Mouse (Mus musculus): ENCODE data around the gene Btbd16. TPM values are rescaled to one million over a fixed set of nuclear protein-coding genes. Genes with fewer than 3 reads are reported as not detected.

The Btbd16 gene
- polyA plus RNA-seq, 1 experiment from 2014 or later, result not detected

- Histone ChIP-seq H3K36me3 (ENCODE audit: control insufficient read depth, insufficient read depth, low read length) (peaks cover 9% of the 10 kb centered on the region; the same call in 1 of the 2 replicates), H3K4me1 (ENCODE audit: control insufficient read depth, insufficient read depth, low read length) (no peaks in the 10 kb centered on the region), H3K9ac (ENCODE audit: low read length) (no peak overlapping the region), H3K27ac (replicated peaks; ENCODE audit: low read depth, low read length) (no peak overlapping the region), H3K4me2 (ENCODE audit: low read depth, severe bottlenecking) (no peak overlapping the region), H3K9me3 (ENCODE audit: control insufficient read depth, low read length) (no peaks in the 10 kb centered on the region), H3K27me3 (ENCODE audit: control insufficient read depth, insufficient read depth, low read length) (no peaks in the 10 kb centered on the region), H3K4me3 (ENCODE audit: low read depth, low read length) (no peak overlapping the region)
- ATAC-seq (ENCODE audit: insufficient number of reproducible peaks, low FRiP score, low TSS enrichment, low read depth), result no peak
- WGBS, result 84% methylated on average over 4 of the region's 4 CpGs
- DNase-seq (ENCODE audit: low spot score), result no peak
Measured at GRCm38 (mm10) chr7:130741099-130741498, 32.8 kb upstream of the Btbd16 start.

- DNase-seq (ENCODE audit: low spot score) (no peak), ATAC-seq (ENCODE audit: insufficient number of reproducible peaks, low FRiP score, low TSS enrichment, low read depth) (no peak)
- 88% methylated on average over 9 of the region's 9 CpGs for WGBS
- Histone ChIP-seq H3K27ac (replicated peaks; ENCODE audit: low read depth, low read length) (no peak overlapping the region), H3K4me1 (ENCODE audit: control insufficient read depth, insufficient read depth, low read length) (no peaks in the 10 kb centered on the region), H3K9me3 (ENCODE audit: control insufficient read depth, low read length) (no peaks in the 10 kb centered on the region), H3K27me3 (ENCODE audit: control insufficient read depth, insufficient read depth, low read length) (no peaks in the 10 kb centered on the region), H3K36me3 (ENCODE audit: control insufficient read depth, insufficient read depth, low read length) (peaks cover 9% of the 10 kb centered on the region; the same call in 1 of the 2 replicates), H3K4me2 (ENCODE audit: low read depth, severe bottlenecking) (no peak overlapping the region), H3K9ac (ENCODE audit: low read length) (no peak overlapping the region), H3K4me3 (ENCODE audit: low read depth, low read length) (no peak overlapping the region)
Measured at GRCm38 (mm10) chr7:130743239-130744025, 30.4 kb upstream of the Btbd16 start.

GRCm38 (mm10) chr7:130749165-130749564, 24.7 kb upstream of the Btbd16 start:
- Histone ChIP-seq H3K4me1 (ENCODE audit: control insufficient read depth, insufficient read depth, low read length) (peaks cover 5% of the 10 kb centered on the region; the same call in 1 of the 2 replicates), H3K27ac (replicated peaks; ENCODE audit: low read depth, low read length) (no peak overlapping the region), H3K9me3 (ENCODE audit: control insufficient read depth, low read length) (no peaks in the 10 kb centered on the region), H3K4me2 (ENCODE audit: low read depth, severe bottlenecking) (no peak overlapping the region), H3K9ac (ENCODE audit: low read length) (no peak overlapping the region), H3K27me3 (ENCODE audit: control insufficient read depth, insufficient read depth, low read length) (no peaks in the 10 kb centered on the region), H3K4me3 (ENCODE audit: low read depth, low read length) (no peak overlapping the region), H3K36me3 (ENCODE audit: control insufficient read depth, insufficient read depth, low read length) (peaks cover 2% of the 10 kb centered on the region; the same call in 1 of the 2 replicates)
- ATAC-seq (ENCODE audit: insufficient number of reproducible peaks, low FRiP score, low TSS enrichment, low read depth), result no peak
- WGBS, result 95% methylated on average over 4 of the region's 4 CpGs
- no peak for DNase-seq (ENCODE audit: low spot score)

GRCm38 (mm10) chr7:130750752-130751490, 22.9 kb upstream of the Btbd16 start:
- no peak overlapping the region for H3K4me2 ChIP-seq (ENCODE audit: low read depth, severe bottlenecking)
- no peak overlapping the region for H3K9ac ChIP-seq (ENCODE audit: low read length)
- no peak overlapping the region for H3K4me3 ChIP-seq (ENCODE audit: low read depth, low read length)
- H3K27ac ChIP-seq (replicated peaks; ENCODE audit: low read depth, low read length), result no peak overlapping the region
- no peaks in the 10 kb centered on the region for H3K36me3 ChIP-seq (ENCODE audit: control insufficient read depth, insufficient read depth, low read length)
- H3K9me3 ChIP-seq (ENCODE audit: control insufficient read depth, low read length), result no peaks in the 10 kb centered on the region
- ATAC-seq (ENCODE audit: insufficient number of reproducible peaks, low FRiP score, low TSS enrichment, low read depth), result no peak
- peaks cover 5% of the 10 kb centered on the region; the same call in 1 of the 2 replicates for H3K4me1 ChIP-seq (ENCODE audit: control insufficient read depth, insufficient read depth, low read length)
- WGBS, result 65% methylated on average over 17 of the region's 17 CpGs
- H3K27me3 ChIP-seq (ENCODE audit: control insufficient read depth, insufficient read depth, low read length), result no peaks in the 10 kb centered on the region
- DNase-seq (ENCODE audit: low spot score), result peak; percentile 57

GRCm38 (mm10) chr7:130751678-130752077, 22.2 kb upstream of the Btbd16 start:
- H3K36me3 ChIP-seq (ENCODE audit: control insufficient read depth, insufficient read depth, low read length), result no peaks in the 10 kb centered on the region
- DNase-seq (ENCODE audit: low spot score) (no peak), ATAC-seq (ENCODE audit: insufficient number of reproducible peaks, low FRiP score, low TSS enrichment, low read depth) (no peak)
- H3K4me1 ChIP-seq (ENCODE audit: control insufficient read depth, insufficient read depth, low read length), result peaks cover 5% of the 10 kb centered on the region; the same call in 1 of the 2 replicates
- H3K4me3 ChIP-seq (ENCODE audit: low read depth, low read length), result no peak overlapping the region
- 67% methylated on average over 9 of the region's 9 CpGs for WGBS
- H3K27ac ChIP-seq (replicated peaks; ENCODE audit: low read depth, low read length), result no peak overlapping the region
- no peak overlapping the region for H3K4me2 ChIP-seq (ENCODE audit: low read depth, severe bottlenecking)
- H3K27me3 ChIP-seq (ENCODE audit: control insufficient read depth, insufficient read depth, low read length), result no peaks in the 10 kb centered on the region
- no peak overlapping the region for H3K9ac ChIP-seq (ENCODE audit: low read length)
- H3K9me3 ChIP-seq (ENCODE audit: control insufficient read depth, low read length), result no peaks in the 10 kb centered on the region

GRCm38 (mm10) chr7:130754790-130755189, 19.1 kb upstream of the Btbd16 start:
- WGBS, result 98% methylated on average over 2 of the region's 2 CpGs
- no peaks in the 10 kb centered on the region for H3K27me3 ChIP-seq (ENCODE audit: control insufficient read depth, insufficient read depth, low read length)

DNA sequence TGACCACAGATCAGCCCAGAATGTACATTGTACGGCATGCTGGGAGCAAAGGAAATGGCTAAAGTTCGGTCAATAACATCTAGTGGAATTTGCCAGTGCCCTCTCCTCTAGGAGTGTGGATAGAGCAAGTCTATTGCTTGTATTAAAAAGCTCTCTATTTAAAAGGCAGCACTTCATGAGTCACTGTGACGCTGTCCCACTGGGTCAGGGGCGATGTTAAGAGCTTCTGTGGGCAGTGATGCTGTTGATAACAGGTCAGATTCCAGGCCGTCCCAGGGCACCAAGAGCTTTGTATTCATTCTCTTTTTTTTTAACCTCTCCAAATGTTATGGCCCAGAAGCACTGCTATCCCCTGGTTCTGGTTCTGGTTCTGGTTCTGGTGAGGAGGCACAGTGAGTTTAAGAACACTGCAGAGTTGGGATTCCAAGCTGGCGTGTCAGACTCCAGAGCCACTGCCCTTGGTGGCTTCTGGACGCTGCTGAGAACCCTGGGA, 17.5 kb upstream of the Btbd16 start:
- peaks cover 6% of the 10 kb centered on the region for H3K36me3 ChIP-seq (ENCODE audit: control insufficient read depth, insufficient read depth, low read length)
- no peak for ATAC-seq (ENCODE audit: insufficient number of reproducible peaks, low FRiP score, low TSS enrichment, low read depth)
- DNase-seq (ENCODE audit: low spot score), result no peak
- H3K4me2 ChIP-seq (ENCODE audit: low read depth, severe bottlenecking), result no peak overlapping the region
- no peaks in the 10 kb centered on the region for H3K9me3 ChIP-seq (ENCODE audit: control insufficient read depth, low read length)
- H3K27me3 ChIP-seq (ENCODE audit: control insufficient read depth, insufficient read depth, low read length), result no peaks in the 10 kb centered on the region
- no peak overlapping the region for H3K4me3 ChIP-seq (ENCODE audit: low read depth, low read length)
- no peaks in the 10 kb centered on the region for H3K4me1 ChIP-seq (ENCODE audit: control insufficient read depth, insufficient read depth, low read length)
- 91% methylated on average over 7 of the region's 7 CpGs for WGBS
- no peak overlapping the region for H3K9ac ChIP-seq (ENCODE audit: low read length)
- no peak overlapping the region for H3K27ac ChIP-seq (replicated peaks; ENCODE audit: low read depth, low read length)

More at GRCm38 (mm10) chr7:130754790-130755189, 19.1 kb upstream of the Btbd16 start:
- no peak overlapping the region for H3K9ac ChIP-seq (ENCODE audit: low read length)
- ATAC-seq (ENCODE audit: insufficient number of reproducible peaks, low FRiP score, low TSS enrichment, low read depth) (no peak), DNase-seq (ENCODE audit: low spot score) (no peak)
- 0 out of 2 replicates have a peak, but pooled peaks cover 2% of the 10 kb centered on the region for H3K36me3 ChIP-seq (ENCODE audit: control insufficient read depth, insufficient read depth, low read length)
- no peak overlapping the region for H3K4me3 ChIP-seq (ENCODE audit: low read depth, low read length)
- peaks cover 5% of the 10 kb centered on the region; the same call in 1 of the 2 replicates for H3K4me1 ChIP-seq (ENCODE audit: control insufficient read depth, insufficient read depth, low read length)
- H3K4me2 ChIP-seq (ENCODE audit: low read depth, severe bottlenecking), result no peak overlapping the region
- no peak overlapping the region for H3K27ac ChIP-seq (replicated peaks; ENCODE audit: low read depth, low read length)
- H3K9me3 ChIP-seq (ENCODE audit: control insufficient read depth, low read length), result no peaks in the 10 kb centered on the region

DNA sequence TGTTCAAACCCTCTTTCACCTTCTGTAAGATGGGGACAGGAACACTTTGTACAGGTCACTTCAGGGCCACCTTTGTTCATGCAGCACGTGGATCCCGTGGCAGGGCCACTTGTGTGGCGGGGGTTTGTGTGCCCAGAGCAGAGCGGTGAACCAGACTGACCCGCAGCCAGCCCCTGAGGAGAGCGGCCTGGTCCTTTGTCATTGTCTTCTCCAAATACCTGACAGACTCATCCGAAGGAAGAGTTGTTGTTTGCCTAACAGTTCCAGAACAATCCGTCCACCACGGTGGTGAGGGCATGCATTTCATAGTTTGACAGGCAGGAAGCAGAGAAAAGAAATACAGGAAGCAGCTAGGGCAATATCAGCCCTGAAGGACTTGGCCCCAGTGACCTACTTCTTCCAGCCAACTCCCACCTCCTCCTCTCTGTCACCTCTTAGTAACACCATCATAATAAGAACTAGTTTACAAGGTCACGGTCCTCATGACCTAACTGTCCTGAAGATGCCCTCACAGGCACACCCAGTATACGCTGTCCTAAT, 16.5 kb upstream of the Btbd16 start:
- H3K27me3 ChIP-seq (ENCODE audit: control insufficient read depth, insufficient read depth, low read length), result no peaks in the 10 kb centered on the region
- H3K9ac ChIP-seq (ENCODE audit: low read length), result no peak overlapping the region
- no peaks in the 10 kb centered on the region for H3K4me1 ChIP-seq (ENCODE audit: control insufficient read depth, insufficient read depth, low read length)
- H3K4me2 ChIP-seq (ENCODE audit: low read depth, severe bottlenecking), result no peak overlapping the region
- ATAC-seq (ENCODE audit: insufficient number of reproducible peaks, low FRiP score, low TSS enrichment, low read depth) (no peak), DNase-seq (ENCODE audit: low spot score) (no peak)
- no peak overlapping the region for H3K27ac ChIP-seq (replicated peaks; ENCODE audit: low read depth, low read length)
- no peak overlapping the region for H3K4me3 ChIP-seq (ENCODE audit: low read depth, low read length)
- 93% methylated on average over 11 of the region's 11 CpGs for WGBS
- peaks cover 6% of the 10 kb centered on the region for H3K36me3 ChIP-seq (ENCODE audit: control insufficient read depth, insufficient read depth, low read length)
- no peaks in the 10 kb centered on the region for H3K9me3 ChIP-seq (ENCODE audit: control insufficient read depth, low read length)
